Mouse (Mus musculus) liver, embryonic 14.5 days (tissue): ENCODE measurements at regions not wholly inside any gene's neighbourhood (a gene's known extent, or its start where the extent isn't known, plus 50 kb on each side); places are given as distances from the start of the nearest gene placed in this dataset.

Experiments used
- ATAC-seq: fragments of 200-750 bp; cut with Nextera tagmentation; 2 replicates; pipeline ENCODE4 v1.8.0; 2017; ENCODE audit warnings: moderate number of reproducible peaks, mild to moderate bottlenecking, moderate library complexity; ENCODE audit not compliant: insufficient read depth
- DNase-seq, 3 experiments: peaks; one replicate each; pipeline ENCODE4 v3.0.0-alpha.2; 2012 to 2013; ENCODE audit warnings: low read depth in 3 of 3, low spot score in 3 of 3
- H3K27ac ChIP-seq: fragments of 300-500 bp; sonication (generic); 2 replicates; pipeline ENCODE4 v1.5.1; 2014; ENCODE audit warnings: moderate library complexity, mild to moderate bottlenecking, control low read depth, inconsistent platforms
- H3K27me3 ChIP-seq: fragments of 300-500 bp; sonication (generic); 2 replicates; pipeline ENCODE4 v1.6.1; 2014; ENCODE audit warnings: mild to moderate bottlenecking, low read length, moderate library complexity; ENCODE audit not compliant: control insufficient read depth, insufficient read depth
- H3K36me3 ChIP-seq: fragments of 300-500 bp; sonication (generic); replicated peaks from 2 replicates; pipeline ENCODE4 v1.6.1; 2014; ENCODE audit warnings: low read depth; ENCODE audit not compliant: control insufficient read depth, insufficient read depth
- H3K4me1 ChIP-seq, 2 experiments: fragments of 200-500 bp in 1 of 2; fragments of 300-500 bp in 1 of 2; sonication (generic) in 1 of 2; replicated peaks; 2 replicates each; pipeline ENCODE4 v1.6.1; 2012 to 2014; ENCODE audit warnings: antibody characterized with exemption in 1 of 2, inconsistent platforms in 1 of 2, low read length in 1 of 2; ENCODE audit not compliant: control insufficient read depth in 2 of 2, insufficient read depth in 2 of 2
- H3K4me2 ChIP-seq: fragments of 300-500 bp; sonication (generic); 2 replicates; pipeline ENCODE4 v1.6.1; 2014; ENCODE audit warnings: low read depth, mild to moderate bottlenecking, control low read depth, moderate library complexity
- H3K4me3 ChIP-seq, 2 experiments: fragments of 200-500 bp in 1 of 2; fragments of 300-500 bp in 1 of 2; sonication (generic) in 1 of 2; 2 replicates each; pipeline ENCODE4 v1.5.1; 2012 to 2014; ENCODE audit warnings: low read depth in 2 of 2, low read length in 2 of 2, mild to moderate bottlenecking in 2 of 2, control low read depth in 1 of 2, inconsistent platforms in 1 of 2, moderate library complexity in 1 of 2; ENCODE audit not compliant: insufficient read depth in 1 of 2
- H3K9ac ChIP-seq: fragments of 300-500 bp; sonication (generic); replicated peaks from 2 replicates; pipeline ENCODE4 v1.6.1; 2014; ENCODE audit warnings: mild to moderate bottlenecking, control low read depth, moderate library complexity
- H3K9me3 ChIP-seq: fragments of 300-500 bp; sonication (generic); 2 replicates; pipeline ENCODE4 v1.6.1; 2016; ENCODE audit warnings: low read length, mixed read lengths; ENCODE audit not compliant: control insufficient read depth
- CTCF ChIP-seq: IDR thresholded peaks from 2 replicates; pipeline ENCODE4 v1.5.1; 2016; ENCODE audit warnings: antibody characterized with exemption, low read depth, control low read depth
- EP300 ChIP-seq: IDR thresholded peaks from 2 replicates; pipeline ENCODE4 v1.6.1; 2016; ENCODE audit warnings: antibody characterized with exemption, low read depth
- WGBS: fragments of 180-500 bp; shearing (Covaris S2); extraction: QIAGEN DNeasy Blood & Tissue Kit; methylation state at CpG from one replicate; pipeline ENCODE4 v1.1.7; 2014; ENCODE audit not compliant: insufficient replicate concordance; 5-methylcytosine and 5-hydroxymethylcytosine counted together

DNA sequence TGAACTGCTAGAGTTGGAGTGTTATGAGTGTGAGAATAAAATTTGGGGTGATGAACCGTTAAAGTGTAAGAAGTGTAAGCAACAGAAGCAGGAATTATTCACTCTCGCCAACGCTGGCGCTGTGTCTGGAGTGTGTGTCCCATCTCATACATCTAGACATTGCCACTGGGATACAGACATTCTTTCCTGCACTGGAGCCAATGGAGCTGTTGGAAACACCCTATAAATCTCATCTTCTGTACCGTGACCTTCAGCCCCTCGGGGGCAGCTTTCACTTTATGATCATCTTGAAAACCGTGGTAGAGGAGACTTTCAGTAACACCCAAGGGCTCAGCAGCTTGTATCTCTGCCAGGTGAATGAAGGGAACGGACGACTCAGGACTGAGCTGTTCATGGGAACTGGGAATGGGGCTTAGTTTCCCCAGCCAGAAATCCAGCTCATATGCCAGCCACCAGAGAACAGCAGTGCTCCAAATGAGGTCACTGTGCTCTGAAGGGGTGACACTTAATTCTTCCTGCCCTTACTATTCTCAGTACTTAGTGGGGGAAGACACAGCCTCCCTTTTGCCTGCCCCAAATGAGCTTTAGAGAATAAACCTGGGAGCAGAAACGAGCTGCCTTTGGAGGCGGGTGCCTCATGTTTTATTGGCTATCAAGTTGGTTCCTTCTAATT, 293.6 kb downstream of the Slc4a3 start:
- Histone ChIP-seq H3K36me3 (no peaks in the 10 kb centered on the region), H3K9me3 (no peaks in the 10 kb centered on the region), H3K27me3 (no peaks in the 10 kb centered on the region), H3K4me1 (no peaks in the 10 kb centered on the region), H3K4me3 (no peak overlapping the region), H3K9ac (no peak overlapping the region), H3K4me2 (no peak overlapping the region), H3K27ac (no peak overlapping the region)
- TF ChIP-seq CTCF (no peak), EP300 (no peak)
- WGBS, result 63% methylated on average over 11 of the region's 11 CpGs
- ATAC-seq, result no peak
- DNase-seq, result no peak

DNA sequence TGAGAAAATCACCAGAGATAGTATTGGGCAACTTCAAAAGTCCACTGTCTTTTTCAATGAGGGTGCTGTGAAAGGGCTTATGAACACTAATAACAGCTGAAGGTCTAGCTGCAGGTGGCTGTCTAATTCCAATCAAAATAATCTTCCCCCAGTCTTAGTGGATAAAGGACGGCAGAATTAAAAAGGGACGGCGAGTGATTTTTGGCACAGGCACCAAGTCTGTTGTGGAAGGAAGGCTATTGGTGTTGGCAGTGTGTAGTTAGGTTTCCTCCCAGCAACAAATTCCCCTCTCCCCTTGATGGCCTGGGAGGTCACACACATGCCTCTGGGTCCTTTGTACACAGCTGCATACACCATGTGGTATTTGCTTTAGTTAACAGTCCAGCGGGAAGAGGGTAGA, 296.3 kb downstream of the Slc4a3 start:
- no peak for TF ChIP-seq CTCF
- no peak for TF ChIP-seq EP300
- no peaks in the 10 kb centered on the region for H3K9me3 ChIP-seq

DNA sequence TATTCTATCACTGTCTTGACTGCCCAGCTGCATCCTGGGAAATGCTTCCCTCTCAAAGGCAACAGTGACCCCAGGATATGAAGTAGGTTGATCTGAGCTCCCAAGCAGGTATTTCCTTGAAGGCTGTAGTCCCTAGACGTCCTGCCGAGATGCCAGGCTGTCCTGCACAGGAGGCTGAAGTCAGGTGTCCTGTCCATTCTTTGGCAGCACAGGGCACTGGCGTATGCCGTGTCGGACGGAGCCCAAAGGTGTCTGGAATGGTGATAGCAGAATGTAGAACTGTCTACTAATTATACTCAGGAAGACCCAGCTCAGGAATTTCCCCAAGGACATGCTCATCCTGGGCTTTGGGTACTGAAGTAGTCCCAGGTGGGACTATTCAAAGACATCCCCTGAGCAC, 297.3 kb downstream of the Slc4a3 start:
- TF ChIP-seq CTCF, result no peak
- no peak for TF ChIP-seq EP300

More for the DNA sequence above, 296.3 kb downstream of the Slc4a3 start:
- Histone ChIP-seq H3K9ac (no peak overlapping the region), H3K27ac (no peak overlapping the region), H3K36me3 (no peaks in the 10 kb centered on the region), H3K4me3 (no peak overlapping the region), H3K4me2 (no peak overlapping the region), H3K27me3 (no peaks in the 10 kb centered on the region), H3K4me1 (no peaks in the 10 kb centered on the region)
- no peak for DNase-seq
- no peak for ATAC-seq
- 80% methylated on average over 4 of the region's 4 CpGs for WGBS

DNA sequence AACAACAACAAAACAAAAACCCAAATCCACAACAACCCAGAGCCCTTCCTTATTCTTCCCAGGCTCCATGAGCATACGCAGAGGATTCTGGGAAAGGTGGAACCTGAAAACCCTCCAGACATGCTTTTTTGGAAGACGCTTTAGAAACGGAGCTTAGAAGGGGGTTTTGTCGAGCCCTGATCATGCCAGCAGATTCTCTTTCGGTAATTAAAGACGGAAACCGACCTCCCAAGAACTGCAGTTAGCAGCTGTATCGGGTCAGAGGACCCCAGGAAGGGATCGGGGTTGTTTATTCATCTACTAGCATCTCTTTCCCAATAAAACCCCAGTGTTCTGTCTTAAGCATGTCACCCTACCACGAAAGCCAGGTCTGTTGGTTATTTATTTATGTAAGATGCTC, 298.1 kb downstream of the Slc4a3 start:
- Histone ChIP-seq H3K36me3 (no peaks in the 10 kb centered on the region), H3K27me3 (no peaks in the 10 kb centered on the region), H3K4me1 (no peaks in the 10 kb centered on the region), H3K9ac (no peak overlapping the region), H3K4me2 (no peak overlapping the region), H3K27ac (no peak overlapping the region), H3K4me3 (no peak overlapping the region), H3K9me3 (no peaks in the 10 kb centered on the region)
- 65% methylated on average over 10 of the region's 10 CpGs for WGBS
- DNase-seq (no peak), ATAC-seq (no peak)
- TF ChIP-seq CTCF (no peak), EP300 (no peak)

More for the DNA sequence above, 297.3 kb downstream of the Slc4a3 start:
- Histone ChIP-seq H3K27ac (no peak overlapping the region), H3K4me3 (no peak overlapping the region), H3K4me1 (no peaks in the 10 kb centered on the region), H3K9ac (no peak overlapping the region), H3K4me2 (no peak overlapping the region), H3K9me3 (no peaks in the 10 kb centered on the region), H3K36me3 (no peaks in the 10 kb centered on the region), H3K27me3 (no peaks in the 10 kb centered on the region)
- WGBS, result 71% methylated on average over 6 of the region's 6 CpGs
- DNase-seq, result no peak
- ATAC-seq, result no peak

DNA sequence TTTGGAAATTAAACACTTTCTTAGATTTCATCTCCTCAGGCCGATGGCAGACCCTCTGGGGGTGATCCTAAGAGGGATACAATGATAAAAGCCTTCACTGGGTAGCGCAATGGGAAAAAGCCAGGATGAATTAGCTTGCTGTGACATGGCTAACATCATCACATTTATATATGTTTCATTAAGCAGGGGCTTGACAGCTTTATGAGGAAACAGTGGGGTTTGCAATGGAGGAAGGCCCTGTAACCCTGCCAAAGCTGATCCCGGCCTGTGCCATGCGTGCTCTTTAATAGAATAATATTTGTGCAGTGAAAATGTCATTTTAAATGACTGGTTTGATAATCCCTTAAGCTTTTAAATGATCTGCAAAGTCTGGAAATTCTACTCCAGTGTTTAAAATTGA, 298.5 kb downstream of the Slc4a3 start:
- H3K4me2 ChIP-seq, result no peak overlapping the region
- H3K4me3 ChIP-seq, result no peak overlapping the region
- H3K9ac ChIP-seq, result no peak overlapping the region
- TF ChIP-seq EP300 (no peak), CTCF (no peak)
- no peaks in the 10 kb centered on the region for H3K4me1 ChIP-seq
- no peak for ATAC-seq
- H3K36me3 ChIP-seq, result no peaks in the 10 kb centered on the region
- H3K9me3 ChIP-seq, result no peaks in the 10 kb centered on the region
- no peak for DNase-seq
- no peak overlapping the region for H3K27ac ChIP-seq
- H3K27me3 ChIP-seq, result no peaks in the 10 kb centered on the region
- WGBS, result 66% methylated on average over 4 of the region's 4 CpGs
